Mouse (Mus musculus) limb, embryonic 10.5 days (tissue): ENCODE measurements around the gene Gm49027. TPM values are rescaled to one million over a fixed set of nuclear protein-coding genes. Genes with fewer than 3 reads are reported as not detected.

Experiments
- DNase-seq: peaks from one replicate; pipeline ENCODE4 v3.0.0-alpha.2; 2017; ENCODE audit warnings: low spot score
- H3K27ac ChIP-seq: fragments of 300-500 bp; sonication (generic); 2 replicates; pipeline ENCODE4 v1.5.1; 2016; ENCODE audit warnings: mild to moderate bottlenecking
- H3K27me3 ChIP-seq: fragments of 300-500 bp; sonication (generic); 2 replicates; pipeline ENCODE4 v1.6.1; 2016; ENCODE audit warnings: low read depth, mild to moderate bottlenecking; ENCODE audit not compliant: poor library complexity, severe bottlenecking
- H3K36me3 ChIP-seq: fragments of 300-500 bp; sonication (generic); 2 replicates; pipeline ENCODE4 v1.6.1; 2016; ENCODE audit warnings: mild to moderate bottlenecking, moderate library complexity
- H3K4me1 ChIP-seq: fragments of 300-500 bp; sonication (generic); 2 replicates; pipeline ENCODE4 v1.6.1; 2016
- H3K4me3 ChIP-seq: fragments of 300-500 bp; sonication (generic); 2 replicates; pipeline ENCODE4 v1.5.1; 2016; ENCODE audit warnings: mild to moderate bottlenecking, moderate library complexity
- H3K9me3 ChIP-seq: fragments of 300-500 bp; sonication (generic); replicated peaks from 2 replicates; pipeline ENCODE4 v1.6.1; 2016; ENCODE audit warnings: mild to moderate bottlenecking
- WGBS: fragments of 180-500 bp; shearing (Covaris S2); methylation state at CpG from one replicate; pipeline ENCODE4 v1.1.7; 2016; 5-methylcytosine and 5-hydroxymethylcytosine counted together
- microRNA-seq: library from miRNA; unstranded; fragments of <30 nt; microRNA quantifications from one replicate; pipeline ENCODE4, GENCODE M21; 2017
- polyA plus RNA-seq: library from polyadenylated mRNA; unstranded; fragments of >200 nt; fragmentation: Nextera tagmentation; extraction: Ambion mirVana; gene quantifications from 2 replicates; pipeline ENCODE4 v1.2.1, GENCODE M21; 2016

The Gm49027 gene
- polyA plus RNA-seq, 1 experiment from 2014 or later = not detected

- DNase-seq = no peak
- no peaks in the 10 kb centered on the region for H3K9me3 ChIP-seq
- no peak overlapping the region for H3K27ac ChIP-seq
- no peaks in the 10 kb centered on the region for H3K36me3 ChIP-seq
- 85% methylated on average over 11 of the region's 11 CpGs for WGBS
- no peak overlapping the region for H3K4me3 ChIP-seq
- no peaks in the 10 kb centered on the region for H3K27me3 ChIP-seq
- H3K4me1 ChIP-seq = peaks cover 14% of the 10 kb centered on the region
Observed at GRCm38 (mm10) chr5:123487659-123488395, 37.5 kb downstream of the Gm49027 start.

GRCm38 (mm10) chr5:123473817-123474216 lies 51.5 kb downstream of the Gm49027 start:
- Histone ChIP-seq H3K36me3 (no peaks in the 10 kb centered on the region), H3K9me3 (no peaks in the 10 kb centered on the region), H3K27me3 (no peaks in the 10 kb centered on the region), H3K4me3 (no peak overlapping the region), H3K4me1 (peaks cover 10% of the 10 kb centered on the region), H3K27ac (no peak overlapping the region)
- WGBS = 87% methylated on average over 5 of the region's 5 CpGs
- no peak for DNase-seq

GRCm38 (mm10) chr5:123470784-123471400 lies 54.4 kb downstream of the Gm49027 start:
- Histone ChIP-seq H3K4me3 (peak overlapping the region; percentile 26; the same call in 1 of the 2 replicates), H3K36me3 (no peaks in the 10 kb centered on the region), H3K27me3 (no peaks in the 10 kb centered on the region), H3K4me1 (peaks cover 10% of the 10 kb centered on the region), H3K9me3 (no peaks in the 10 kb centered on the region), H3K27ac (no peak overlapping the region)
- DNase-seq = peak; percentile 35
- WGBS = 32% methylated on average over 10 of the region's 10 CpGs

- Histone ChIP-seq H3K9me3 (no peaks in the 10 kb centered on the region), H3K27me3 (no peaks in the 10 kb centered on the region), H3K27ac (no peak overlapping the region), H3K4me1 (no peaks in the 10 kb centered on the region), H3K36me3 (no peaks in the 10 kb centered on the region), H3K4me3 (no peak overlapping the region)
- DNase-seq = no peak
- 88% methylated on average over 1 of the region's 1 CpGs for WGBS
Observed at GRCm38 (mm10) chr5:123464638-123465037, 60.6 kb downstream of the Gm49027 start.

Small RNAs within 50 kb of the gene (microRNA-seq; reads per million reads assigned to microRNA genes)
- gene Mir7647 = 2.1 reads per million

Other genes with a start within 250 kb of the Gm49027 start
- gene Bcl7a, start 181.7 kb downstream of the Gm49027 start, polyA plus RNA-seq = 35.8 and 38.8 TPM in 2 replicates
- 21.1 and 22.1 TPM in 2 replicates for gene Mlxip, start 130.7 kb downstream of the Gm49027 start, polyA plus RNA-seq
- gene Lrrc43, start 36.2 kb downstream of the Gm49027 start, polyA plus RNA-seq = 0.08 TPM in 1 of 2 replicates, not detected in the other
- gene Il31, start 36.0 kb downstream of the Gm49027 start, polyA plus RNA-seq = not detected in 2 replicates
- gene B3gnt4, start 15.0 kb downstream of the Gm49027 start, polyA plus RNA-seq = 1.1 and 1.3 TPM in 2 replicates
- gene Diablo, start 1.3 kb downstream of the Gm49027 start, polyA plus RNA-seq = 120 and 122 TPM in 2 replicates
- gene Vps33a, start 47.5 kb upstream of the Gm49027 start, polyA plus RNA-seq = 33.0 and 37.3 TPM in 2 replicates
- 46.3 and 48.7 TPM in 2 replicates for gene Clip1, start 159.1 kb upstream of the Gm49027 start, polyA plus RNA-seq
- gene Zcchc8, start 195.6 kb upstream of the Gm49027 start, polyA plus RNA-seq = 98.1 and 111 TPM in 2 replicates
- gene Rsrc2, start 223.9 kb upstream of the Gm49027 start, polyA plus RNA-seq = 113 and 138 TPM in 2 replicates
- 45.8 and 48.8 TPM in 2 replicates for gene Kntc1, start 224.2 kb upstream of the Gm49027 start, polyA plus RNA-seq